Comparison of ENCODE assay signal across 4 mouse cellular contexts in the genomic region with DNA sequence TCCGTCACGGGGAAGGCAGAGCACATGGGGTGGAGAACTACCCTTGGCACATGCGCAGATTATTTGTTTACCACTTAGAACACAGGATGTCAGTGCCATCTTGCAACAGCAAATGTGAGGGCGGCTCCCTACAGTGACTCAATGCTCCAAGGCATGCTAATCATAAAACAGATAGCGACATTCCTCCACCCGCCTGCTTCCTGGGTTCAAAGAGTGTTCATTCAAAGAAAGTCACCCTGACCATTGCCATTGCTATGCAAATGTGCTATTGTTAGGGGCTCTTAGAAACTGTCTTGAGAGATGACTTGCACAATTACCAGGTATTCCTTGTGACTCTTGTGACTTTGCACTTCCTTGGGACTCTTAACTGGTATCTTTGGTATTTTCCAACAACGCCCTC.
DNase-seq lines count a peak whose midpoint lies in the region.

No protein-coding gene starts in this region.

- DNase-seq in ES-CJ7 (ENCODE audit: low read depth, low spot score): peak; percentile 32
- DNase-seq in R1 (ENCODE audit: low read depth, low spot score): peak; percentile 74
- peak; percentile 49 for DNase-seq in ZHBTc4 (ENCODE audit: low read depth, low spot score)
- peak; percentile 54 for DNase-seq in heart, adult 11 months

Comparison
In these comparisons a context has a peak if more than half of its experiments do, and no peak if none do; other contexts are left out.
1. Peak in every context shown above with its lines: DNase-seq.